Mouse (Mus musculus) cortical plate, adult 2 months (tissue): ENCODE measurements around the gene Gcfc2. TPM values are rescaled to one million over a fixed set of nuclear protein-coding genes. Genes with fewer than 3 reads are reported as not detected.

Experiments
- H3K27ac ChIP-seq: fragments of 200-500 bp; 2 replicates; pipeline ENCODE4 v1.5.1; 2012; ENCODE audit warnings: low read length, control low read depth, inconsistent platforms; ENCODE audit not compliant: insufficient read depth
- H3K4me1 ChIP-seq: fragments of 200-500 bp; 2 replicates; pipeline ENCODE4 v1.6.1; 2011; ENCODE audit warnings: low read length; ENCODE audit not compliant: control insufficient read depth, insufficient read depth
- H3K4me3 ChIP-seq: fragments of 200-500 bp; 2 replicates; pipeline ENCODE4 v1.5.1; 2011; ENCODE audit warnings: mild to moderate bottlenecking, low read length, control low read depth; ENCODE audit not compliant: insufficient read depth
- CTCF ChIP-seq: fragments of 200-500 bp; IDR thresholded peaks from 2 replicates; pipeline ENCODE4 v1.5.1; 2011; ENCODE audit warnings: mild to moderate bottlenecking, control low read depth, low read length; ENCODE audit not compliant: insufficient read depth; ENCODE audit errors: extremely low read depth
- POLR2A ChIP-seq: fragments of 200-500 bp; IDR thresholded peaks from 2 replicates; pipeline ENCODE4 v1.6.1; 2011; ENCODE audit warnings: mild to moderate bottlenecking, low read length, control low read depth; ENCODE audit not compliant: insufficient read depth; ENCODE audit errors: extremely low read depth
- polyA plus RNA-seq: library from polyadenylated mRNA; depleted of rRNA; stranded (reverse); fragments of >200 nt; gene quantifications from 2 replicates; pipeline ENCODE4 v1.2.3, GENCODE M21; 2012

Gcfc2 gene
- polyA plus RNA-seq, 1 experiment = 11.4 TPM

- Histone ChIP-seq H3K27ac (no peak overlapping the region), H3K4me3 (no peak overlapping the region), H3K4me1 (no peaks in the 10 kb centered on the region)
- TF ChIP-seq CTCF (no peak), POLR2A (no peak)
These were observed 19.8 kb downstream of the Gcfc2 start for GRCm38 (mm10) chr6:81943281-81943680.

- no peak overlapping the region for H3K27ac ChIP-seq
- no peak overlapping the region for H3K4me3 ChIP-seq
- H3K4me1 ChIP-seq = no peaks in the 10 kb centered on the region
- no peak for TF ChIP-seq POLR2A
- no peak for TF ChIP-seq CTCF
These were observed 21.0 kb downstream of the Gcfc2 start for GRCm38 (mm10) chr6:81944432-81944831.

DNA sequence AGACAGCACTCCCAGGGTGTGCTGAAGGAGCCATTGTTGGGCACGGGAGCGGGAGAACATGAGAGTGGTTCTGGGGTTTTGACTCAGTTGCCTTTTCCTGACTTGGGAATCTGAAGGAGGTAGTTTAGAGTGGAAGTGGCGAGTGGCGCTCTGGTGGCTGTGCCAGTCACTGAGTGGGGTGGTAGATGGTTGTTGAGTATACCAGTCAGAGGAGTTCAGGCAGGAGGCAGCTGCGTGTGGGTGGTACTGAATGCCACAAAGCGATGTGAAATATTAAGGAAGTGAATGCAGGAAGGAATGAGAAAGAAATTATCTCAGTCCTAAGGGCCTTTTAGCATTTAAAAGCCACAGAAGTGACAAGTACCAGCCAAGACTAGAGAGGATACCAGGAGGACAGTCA, 23.4 kb downstream of the Gcfc2 start:
- no peak for TF ChIP-seq CTCF
- TF ChIP-seq POLR2A = no peak
- Histone ChIP-seq H3K4me1 (no peaks in the 10 kb centered on the region), H3K27ac (no peak overlapping the region), H3K4me3 (no peak overlapping the region)

DNA sequence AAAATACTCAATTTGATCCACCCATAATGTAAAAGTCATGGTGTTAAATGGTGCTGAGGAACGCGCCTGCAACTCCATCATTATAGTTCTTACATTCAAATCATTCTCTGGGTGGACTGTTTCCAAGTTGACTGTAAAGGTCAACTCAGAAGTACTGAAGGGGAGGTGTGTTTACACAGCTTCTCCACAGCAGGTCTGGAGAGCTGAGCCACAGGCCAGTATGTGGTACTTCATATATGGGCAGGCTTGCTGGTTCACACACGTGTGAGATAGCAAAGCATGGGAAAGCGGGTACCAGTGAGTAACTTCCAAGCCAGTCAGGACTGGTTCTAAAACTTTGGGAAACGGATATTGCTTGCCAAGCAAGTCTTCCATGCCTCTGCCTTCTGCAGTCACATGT, 31.7 kb downstream of the Gcfc2 start:
- Histone ChIP-seq H3K4me1 (no peaks in the 10 kb centered on the region), H3K27ac (no peak overlapping the region), H3K4me3 (no peak overlapping the region)
- TF ChIP-seq CTCF (no peak), POLR2A (no peak)

DNA sequence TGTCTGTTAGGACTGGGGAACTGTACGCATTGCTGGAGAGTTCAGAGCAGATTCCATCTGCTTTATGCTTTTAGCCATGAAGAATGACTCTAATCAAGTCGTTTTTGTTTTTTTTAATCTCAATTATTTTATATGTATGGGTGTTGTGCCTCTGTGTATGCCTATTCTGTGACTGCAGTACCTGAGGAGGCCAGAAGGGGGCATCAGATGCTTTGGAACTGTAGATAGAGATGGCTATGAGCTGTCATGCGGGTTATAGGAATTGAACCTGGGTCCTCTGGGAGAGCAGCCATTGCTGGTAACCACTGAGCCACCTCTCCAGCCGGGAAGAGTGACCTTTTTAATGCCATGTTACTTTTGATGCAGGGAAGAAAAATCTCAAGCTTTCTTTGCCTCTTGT, 32.9 kb downstream of the Gcfc2 start:
- H3K27ac ChIP-seq = no peak overlapping the region
- 0 out of 2 replicates have a peak, but pooled peaks have one; percentile 21 for TF ChIP-seq CTCF
- no peak for TF ChIP-seq POLR2A
- no peaks in the 10 kb centered on the region for H3K4me1 ChIP-seq
- H3K4me3 ChIP-seq = no peak overlapping the region

GRCm38 (mm10) chr6:81957992-81958391, 34.5 kb downstream of the Gcfc2 start:
- TF ChIP-seq POLR2A (no peak), CTCF (no peak)
- Histone ChIP-seq H3K4me3 (no peak overlapping the region), H3K27ac (no peak overlapping the region), H3K4me1 (no peaks in the 10 kb centered on the region)

DNA sequence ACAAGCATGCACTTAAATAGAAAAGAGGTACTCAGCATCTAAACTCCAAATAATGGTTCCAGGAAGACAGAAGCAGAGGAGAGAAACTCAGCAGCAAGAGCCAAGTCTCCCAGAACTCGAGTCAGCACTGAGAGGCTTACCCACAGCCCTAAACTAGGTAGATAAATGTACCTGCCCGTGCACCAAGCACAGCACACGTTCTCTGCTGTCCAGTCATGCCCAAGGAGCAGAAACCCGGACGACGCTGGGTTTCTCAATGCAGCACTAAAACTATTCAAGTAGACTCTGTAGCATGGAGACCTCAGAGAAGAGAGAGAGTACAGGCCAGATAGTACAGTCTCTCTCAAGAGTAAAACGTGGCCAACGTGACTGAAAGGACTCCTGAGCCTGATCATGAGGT, 36.4 kb downstream of the Gcfc2 start:
- Histone ChIP-seq H3K27ac (no peak overlapping the region), H3K4me1 (no peaks in the 10 kb centered on the region), H3K4me3 (no peak overlapping the region)
- TF ChIP-seq CTCF (no peak), POLR2A (no peak)

DNA sequence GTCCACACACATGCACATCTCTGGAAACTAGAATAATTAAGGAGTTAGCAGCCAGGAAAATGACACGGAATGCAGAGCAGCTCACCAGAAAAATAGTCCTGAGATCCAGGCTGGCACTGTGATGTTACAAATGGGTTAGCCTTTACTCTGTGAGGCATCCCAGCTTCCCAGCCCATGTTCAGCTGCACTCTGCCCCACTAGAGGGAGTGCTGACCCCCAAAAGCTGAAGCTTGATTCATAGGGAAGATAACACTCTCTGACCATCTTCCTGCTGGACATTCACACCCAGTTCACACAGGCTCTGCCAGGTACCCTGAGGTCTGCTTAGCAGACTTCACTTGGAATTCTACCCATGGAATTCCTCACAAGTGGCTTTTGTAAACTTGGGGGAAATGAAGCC, 36.8 kb downstream of the Gcfc2 start:
- Histone ChIP-seq H3K4me3 (no peak overlapping the region), H3K4me1 (no peaks in the 10 kb centered on the region), H3K27ac (no peak overlapping the region)
- TF ChIP-seq POLR2A (no peak), CTCF (0 out of 2 replicates have a peak, but pooled peaks have one; percentile 15)

- Histone ChIP-seq H3K4me3 (peak within 1 kb of the TSS; percentile 86), H3K4me1 (no peaks in the 10 kb centered on the region), H3K27ac (no peak within 1 kb of the TSS)
- TF ChIP-seq POLR2A (peak; percentile 53; the same call in 1 of the 2 replicates), CTCF (no peak)
These were observed 42.0 kb downstream of the Gcfc2 start, which contains the start of gene Mrpl19 for GRCm38 (mm10) chr6:81965296-81966067. Gene Mrpl19, minus strand, starts transcription at chr6:81965958.

DNA sequence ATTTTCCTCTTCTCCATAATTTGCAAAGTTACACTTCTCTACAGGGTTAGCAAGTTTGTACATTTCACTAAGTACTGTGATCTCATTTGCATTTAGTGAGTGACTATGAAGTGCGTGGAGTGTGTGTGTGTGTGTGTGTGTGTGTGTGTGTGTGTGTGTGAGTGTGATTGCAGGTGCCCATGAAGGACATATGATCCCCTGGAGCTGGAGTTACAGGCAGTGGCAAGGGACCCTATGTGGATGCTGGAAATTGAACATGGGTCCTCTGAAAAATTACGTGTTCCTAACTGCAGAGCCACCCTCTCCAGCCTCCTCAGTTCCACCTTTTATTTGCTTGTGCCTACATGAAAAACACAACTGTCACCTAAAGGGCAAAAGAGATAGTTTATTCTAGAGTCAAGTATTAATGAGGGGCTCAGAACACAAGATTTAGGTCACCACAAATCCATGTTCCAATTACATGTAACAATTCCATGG, 42.6 kb downstream of the Gcfc2 start:
- Histone ChIP-seq H3K4me3 (peak overlapping the region; percentile 86; the same call in 1 of the 2 replicates), H3K4me1 (no peaks in the 10 kb centered on the region), H3K27ac (no peak overlapping the region)
- TF ChIP-seq CTCF (no peak), POLR2A (no peak)

- TF ChIP-seq POLR2A (no peak), CTCF (no peak)
- H3K27ac ChIP-seq = no peak overlapping the region
- no peak overlapping the region for H3K4me3 ChIP-seq
- no peaks in the 10 kb centered on the region for H3K4me1 ChIP-seq
These were observed 47.7 kb downstream of the Gcfc2 start for GRCm38 (mm10) chr6:81971196-81971595.
